Mouse (Mus musculus) neural tube, embryonic 14.5 days (tissue): ENCODE results near the gene Bmpr2. TPM values are rescaled to one million over a fixed set of nuclear protein-coding genes. Genes with fewer than 3 reads are reported as not detected.

ENCODE experiments used
- ATAC-seq: fragments of 200-750 bp; cut with Nextera tagmentation; 2 replicates; pipeline ENCODE4 v1.8.0; 2017; ENCODE audit warnings: low read depth, mild to moderate bottlenecking, moderate TSS enrichment, moderate library complexity
- H3K27ac ChIP-seq: fragments of 300-500 bp; sonication (generic); 2 replicates; pipeline ENCODE4 v1.5.1; 2014; ENCODE audit warnings: low read depth, mild to moderate bottlenecking, control low read depth, low read length, moderate library complexity, mixed read lengths
- H3K27me3 ChIP-seq: fragments of 300-500 bp; sonication (generic); 2 replicates; pipeline ENCODE4 v1.6.1; 2014; ENCODE audit warnings: low read length; ENCODE audit not compliant: control insufficient read depth, insufficient read depth
- H3K36me3 ChIP-seq: fragments of 300-500 bp; sonication (generic); 2 replicates; pipeline ENCODE4 v1.6.1; 2014; ENCODE audit warnings: low read length, mixed read lengths; ENCODE audit not compliant: control insufficient read depth, insufficient read depth
- H3K4me1 ChIP-seq: fragments of 300-500 bp; sonication (generic); 2 replicates; pipeline ENCODE4 v1.6.1; 2014; ENCODE audit warnings: low read length; ENCODE audit not compliant: control insufficient read depth, insufficient read depth
- H3K4me2 ChIP-seq: fragments of 300-500 bp; sonication (generic); 2 replicates; pipeline ENCODE4 v1.6.1; 2014; ENCODE audit warnings: mild to moderate bottlenecking, low read depth, low read length, control low read depth
- H3K4me3 ChIP-seq: fragments of 300-500 bp; sonication (generic); 2 replicates; pipeline ENCODE4 v1.5.1; 2014; ENCODE audit warnings: low read depth, low read length, control low read depth, mixed read lengths
- H3K9ac ChIP-seq: fragments of 300-500 bp; sonication (generic); replicated peaks from 2 replicates; pipeline ENCODE4 v1.6.1; 2014; ENCODE audit warnings: low read depth, mild to moderate bottlenecking, control low read depth, low read length, mixed read lengths
- H3K9me3 ChIP-seq: fragments of 300-500 bp; sonication (generic); 2 replicates; pipeline ENCODE4 v1.6.1; 2016; ENCODE audit warnings: low read length; ENCODE audit not compliant: control insufficient read depth
- WGBS: fragments of 180-500 bp; shearing (Covaris S2); extraction: QIAGEN DNeasy Blood & Tissue Kit; methylation state at CpG from one replicate; pipeline ENCODE4 v1.1.7; 2014; 5-methylcytosine and 5-hydroxymethylcytosine counted together
- polyA plus RNA-seq: library from polyadenylated mRNA; unstranded; fragments of >200 nt; fragmentation: Nextera tagmentation; extraction: Ambion mirVana; gene quantifications from 2 replicates; pipeline ENCODE4 v1.2.1, GENCODE M21; 2014

The Bmpr2 gene
- polyA plus RNA-seq, 1 experiment from 2014 or later, result 20.6 TPM

GRCm38 (mm10) chr1:59899679-59900078 is 136.5 kb downstream of the Bmpr2 start:
- no peaks in the 10 kb centered on the region for H3K27me3 ChIP-seq
- no peaks in the 10 kb centered on the region for H3K36me3 ChIP-seq
- H3K9me3 ChIP-seq, result no peaks in the 10 kb centered on the region
- H3K27ac ChIP-seq, result no peak overlapping the region
- H3K9ac ChIP-seq, result no peak overlapping the region
- no peak overlapping the region for H3K4me3 ChIP-seq
- ATAC-seq, result no peak
- WGBS, result 88% methylated on average over 2 of the region's 2 CpGs
- no peaks in the 10 kb centered on the region for H3K4me1 ChIP-seq
- H3K4me2 ChIP-seq, result no peak overlapping the region

GRCm38 (mm10) chr1:59901082-59901876 is 138.1 kb downstream of the Bmpr2 start:
- no peaks in the 10 kb centered on the region for H3K27me3 ChIP-seq
- 93% methylated on average over 5 of the region's 5 CpGs for WGBS
- H3K36me3 ChIP-seq, result no peaks in the 10 kb centered on the region
- H3K9me3 ChIP-seq, result no peaks in the 10 kb centered on the region
- no peak overlapping the region for H3K4me3 ChIP-seq
- no peak overlapping the region for H3K4me2 ChIP-seq
- H3K27ac ChIP-seq, result no peak overlapping the region
- no peaks in the 10 kb centered on the region for H3K4me1 ChIP-seq
- H3K9ac ChIP-seq, result no peak overlapping the region
- no peak for ATAC-seq

GRCm38 (mm10) chr1:59902634-59903033 is 139.4 kb downstream of the Bmpr2 start:
- Histone ChIP-seq H3K36me3 (no peaks in the 10 kb centered on the region), H3K27me3 (no peaks in the 10 kb centered on the region), H3K4me1 (no peaks in the 10 kb centered on the region), H3K27ac (no peak overlapping the region), H3K4me3 (no peak overlapping the region), H3K9ac (no peak overlapping the region), H3K9me3 (no peaks in the 10 kb centered on the region), H3K4me2 (no peak overlapping the region)
- 43% methylated on average over 3 of the region's 3 CpGs for WGBS
- no peak for ATAC-seq

GRCm38 (mm10) chr1:59904630-59905295 is 141.6 kb downstream of the Bmpr2 start:
- no peaks in the 10 kb centered on the region for H3K27me3 ChIP-seq
- no peak overlapping the region for H3K9ac ChIP-seq
- 96% methylated on average over 6 of the region's 6 CpGs for WGBS
- H3K36me3 ChIP-seq, result no peaks in the 10 kb centered on the region
- no peaks in the 10 kb centered on the region for H3K4me1 ChIP-seq
- H3K9me3 ChIP-seq, result no peaks in the 10 kb centered on the region
- H3K4me3 ChIP-seq, result no peak overlapping the region
- H3K27ac ChIP-seq, result no peak overlapping the region
- no peak for ATAC-seq
- H3K4me2 ChIP-seq, result no peak overlapping the region

- ATAC-seq, result no peak
- Histone ChIP-seq H3K9ac (no peak overlapping the region), H3K4me3 (no peak overlapping the region), H3K27me3 (no peaks in the 10 kb centered on the region), H3K36me3 (no peaks in the 10 kb centered on the region), H3K27ac (no peak overlapping the region), H3K9me3 (no peaks in the 10 kb centered on the region), H3K4me2 (no peak overlapping the region), H3K4me1 (no peaks in the 10 kb centered on the region)
- WGBS, result 87% methylated on average over 2 of the region's 2 CpGs
These were observed 142.7 kb downstream of the Bmpr2 start for GRCm38 (mm10) chr1:59905916-59906315.

GRCm38 (mm10) chr1:59906819-59907521 is 143.8 kb downstream of the Bmpr2 start:
- Histone ChIP-seq H3K4me1 (no peaks in the 10 kb centered on the region), H3K9ac (no peak overlapping the region), H3K27me3 (no peaks in the 10 kb centered on the region), H3K27ac (no peak overlapping the region), H3K4me2 (no peak overlapping the region), H3K36me3 (no peaks in the 10 kb centered on the region), H3K4me3 (no peak overlapping the region), H3K9me3 (no peaks in the 10 kb centered on the region)
- ATAC-seq, result no peak
- 88% methylated on average over 13 of the region's 13 CpGs for WGBS

GRCm38 (mm10) chr1:59907700-59908099 is 144.5 kb downstream of the Bmpr2 start:
- Histone ChIP-seq H3K4me3 (no peak overlapping the region), H3K4me1 (no peaks in the 10 kb centered on the region)
- WGBS, result 26% methylated on average over 2 of the region's 2 CpGs

GRCm38 (mm10) chr1:59910941-59911340 is 147.7 kb downstream of the Bmpr2 start:
- no peak overlapping the region for H3K4me3 ChIP-seq
- no peaks in the 10 kb centered on the region for H3K36me3 ChIP-seq
- WGBS, result 87% methylated on average over 1 of the region's 1 CpGs
- H3K27me3 ChIP-seq, result peaks cover 3% of the 10 kb centered on the region; the same call in 1 of the 2 replicates
- no peak overlapping the region for H3K27ac ChIP-seq
- no peak for ATAC-seq
- no peaks in the 10 kb centered on the region for H3K9me3 ChIP-seq
- no peak overlapping the region for H3K9ac ChIP-seq
- no peak overlapping the region for H3K4me2 ChIP-seq
- H3K4me1 ChIP-seq, result peaks cover 18% of the 10 kb centered on the region

More at GRCm38 (mm10) chr1:59907700-59908099, 144.5 kb downstream of the Bmpr2 start:
- Histone ChIP-seq H3K27me3 (no peaks in the 10 kb centered on the region), H3K9me3 (no peaks in the 10 kb centered on the region), H3K27ac (no peak overlapping the region), H3K4me2 (no peak overlapping the region), H3K9ac (no peak overlapping the region), H3K36me3 (no peaks in the 10 kb centered on the region)
- no peak for ATAC-seq
